Mouse (Mus musculus): ENCODE data around the gene Abca7. TPM values are rescaled to one million over a fixed set of nuclear protein-coding genes. Genes with fewer than 3 reads are reported as not detected.

Abca7 gene
- polyA plus RNA-seq, 1 experiment from 2014 or later = 2.9 TPM

GRCm38 (mm10) chr10:79987771-79988505, 8.4 kb upstream of the Abca7 start:
- peak overlapping the region; percentile 80 for H3K4me3 ChIP-seq
- H3K4me1 ChIP-seq = peaks cover 61% of the 10 kb centered on the region
- H3K27ac ChIP-seq = peak overlapping the region; percentile 87
- peaks cover 14% of the 10 kb centered on the region; the same call in 1 of the 2 replicates for H3K9me3 ChIP-seq
- peaks cover 53% of the 10 kb centered on the region for H3K27me3 ChIP-seq (ENCODE audit: poor library complexity, severe bottlenecking)
- H3K36me3 ChIP-seq (replicated peaks) = peaks cover 23% of the 10 kb centered on the region
- no peak for DNase-seq (ENCODE audit: extremely low spot score, low spot score)
- WGBS = 11% methylated on average over 27 of the region's 27 CpGs

GRCm38 (mm10) chr10:79988506-79989271, 7.6 kb upstream of the Abca7 start, which contains the start of gene Cnn2:
Cnn2 (plus strand) TSS chr10:79988584.
- Histone ChIP-seq H3K36me3 (replicated peaks) (peaks cover 31% of the 10 kb centered on the region), H3K27ac (peak within 1 kb of the TSS; percentile 87), H3K27me3 (ENCODE audit: poor library complexity, severe bottlenecking) (peaks cover 53% of the 10 kb centered on the region), H3K4me1 (peaks cover 54% of the 10 kb centered on the region), H3K9me3 (peaks cover 14% of the 10 kb centered on the region; the same call in 1 of the 2 replicates), H3K4me3 (peak within 1 kb of the TSS; percentile 80)
- WGBS = under 1% methylated on average over 59 of the region's 59 CpGs
- peak; percentile 53 for DNase-seq (ENCODE audit: extremely low spot score, low spot score)

DNA sequence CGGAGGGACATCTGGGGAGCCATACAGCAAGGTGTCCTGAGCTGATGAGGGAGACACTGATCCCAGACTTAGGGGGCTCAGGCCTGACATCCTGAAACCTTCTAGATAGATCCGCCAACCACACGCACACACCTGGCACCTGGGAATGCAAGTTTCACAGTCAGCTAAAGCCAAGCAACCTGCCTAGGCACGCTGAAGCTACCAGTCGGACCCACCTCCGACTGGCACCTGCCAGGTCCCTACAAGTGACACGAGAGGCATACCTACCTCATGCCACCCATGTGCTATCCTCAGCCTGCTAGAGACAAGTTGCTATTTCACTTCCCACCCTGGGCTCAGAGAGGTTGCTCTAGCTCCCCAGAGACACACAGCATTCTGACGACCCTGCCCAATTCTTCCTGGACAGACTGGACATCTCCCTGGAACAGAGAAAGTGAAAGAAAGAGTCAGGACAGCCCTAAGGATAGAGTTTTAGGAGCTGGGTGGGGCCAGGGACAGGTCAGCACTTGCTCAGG, 7.0 kb upstream of the Abca7 start:
- WGBS = 30% methylated on average over 8 of the region's 8 CpGs
- DNase-seq (ENCODE audit: extremely low spot score, low spot score) = no peak
- peaks cover 51% of the 10 kb centered on the region for H3K4me1 ChIP-seq

DNA sequence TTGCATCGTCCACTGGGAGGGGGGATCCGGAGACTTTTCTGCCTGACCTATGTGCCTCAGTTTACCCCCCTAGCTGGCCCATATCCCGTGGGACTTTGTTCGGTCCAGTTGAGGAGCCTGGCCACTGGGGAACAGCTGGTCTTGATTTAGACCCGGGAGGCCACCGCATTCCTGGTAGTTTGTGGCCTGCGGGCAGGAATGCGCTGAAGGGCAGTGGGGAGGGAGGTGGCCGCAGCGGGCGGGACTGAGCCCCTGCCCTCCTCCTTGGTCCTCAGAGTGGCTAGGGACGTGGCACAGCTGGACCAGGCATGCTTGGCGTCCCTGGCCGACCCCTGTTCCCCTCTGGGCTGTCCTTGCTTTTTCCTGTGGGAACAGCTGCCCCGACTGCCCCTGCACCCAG, 6.4 kb upstream of the Abca7 start:
- WGBS = 6% methylated on average over 15 of the region's 15 CpGs
- H3K27me3 ChIP-seq (ENCODE audit: poor library complexity, severe bottlenecking) = peaks cover 53% of the 10 kb centered on the region
- H3K36me3 ChIP-seq (replicated peaks) = peaks cover 41% of the 10 kb centered on the region
- peaks cover 14% of the 10 kb centered on the region; the same call in 1 of the 2 replicates for H3K9me3 ChIP-seq
- peaks cover 48% of the 10 kb centered on the region for H3K4me1 ChIP-seq
- DNase-seq (ENCODE audit: extremely low spot score, low spot score) = peak; percentile 35
- H3K27ac ChIP-seq = peak overlapping the region; percentile 87
- peak overlapping the region; percentile 80 for H3K4me3 ChIP-seq

More for the DNA sequence above, 7.0 kb upstream of the Abca7 start:
- Histone ChIP-seq H3K27ac (peak overlapping the region; percentile 87), H3K27me3 (ENCODE audit: poor library complexity, severe bottlenecking) (peaks cover 53% of the 10 kb centered on the region), H3K4me3 (peak overlapping the region; percentile 80), H3K9me3 (peaks cover 14% of the 10 kb centered on the region; the same call in 1 of the 2 replicates), H3K36me3 (replicated peaks) (peaks cover 36% of the 10 kb centered on the region)

GRCm38 (mm10) chr10:79991099-79991498, 5.2 kb upstream of the Abca7 start:
- peak overlapping the region; percentile 19; the same call in 1 of the 2 replicates for H3K4me3 ChIP-seq
- 54% methylated on average over 12 of the region's 12 CpGs for WGBS

DNA sequence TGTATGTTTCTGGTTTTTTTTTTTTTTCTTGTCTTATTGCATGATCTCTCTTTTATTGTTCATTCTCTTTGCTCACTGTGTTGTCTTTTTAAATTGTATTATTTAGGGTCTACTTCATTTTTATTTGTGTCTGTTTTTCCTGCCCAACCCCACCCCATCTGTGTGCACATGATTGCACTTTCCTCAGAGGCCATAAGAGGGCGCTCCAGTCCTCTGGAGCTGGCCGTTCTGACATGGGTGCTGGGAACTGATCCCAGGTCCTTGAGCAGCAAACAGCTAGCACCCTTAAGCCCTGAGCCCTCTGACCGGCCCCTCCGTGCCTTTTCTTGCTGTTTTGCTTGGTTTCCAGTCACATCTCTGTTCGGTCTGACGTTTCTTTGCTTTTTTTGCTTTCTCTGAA, 4.7 kb upstream of the Abca7 start:
- H3K4me1 ChIP-seq = peaks cover 46% of the 10 kb centered on the region
- 86% methylated on average over 6 of the region's 6 CpGs for WGBS
- no peak for DNase-seq (ENCODE audit: extremely low spot score, low spot score)
- H3K4me3 ChIP-seq = 0 out of 2 replicates have a peak overlapping the region, but pooled peaks have one; percentile 14
- peaks cover 49% of the 10 kb centered on the region for H3K27me3 ChIP-seq (ENCODE audit: poor library complexity, severe bottlenecking)
- peaks cover 14% of the 10 kb centered on the region; the same call in 1 of the 2 replicates for H3K9me3 ChIP-seq
- no peak overlapping the region for H3K27ac ChIP-seq
- H3K36me3 ChIP-seq (replicated peaks) = peaks cover 44% of the 10 kb centered on the region

More at GRCm38 (mm10) chr10:79991099-79991498, 5.2 kb upstream of the Abca7 start:
- H3K27ac ChIP-seq = no peak overlapping the region
- peaks cover 46% of the 10 kb centered on the region for H3K4me1 ChIP-seq
- H3K36me3 ChIP-seq (replicated peaks) = peaks cover 44% of the 10 kb centered on the region
- peaks cover 53% of the 10 kb centered on the region for H3K27me3 ChIP-seq (ENCODE audit: poor library complexity, severe bottlenecking)
- peaks cover 14% of the 10 kb centered on the region; the same call in 1 of the 2 replicates for H3K9me3 ChIP-seq
- no peak for DNase-seq (ENCODE audit: extremely low spot score, low spot score)

GRCm38 (mm10) chr10:79994397-79995115, 1.7 kb upstream of the Abca7 start:
- H3K4me1 ChIP-seq = peaks cover 35% of the 10 kb centered on the region
- H3K27me3 ChIP-seq (ENCODE audit: poor library complexity, severe bottlenecking) = peaks cover 40% of the 10 kb centered on the region
- peaks cover 44% of the 10 kb centered on the region for H3K36me3 ChIP-seq (replicated peaks)
- no peak overlapping the region for H3K4me3 ChIP-seq
- no peak for DNase-seq (ENCODE audit: extremely low spot score, low spot score)
- no peak overlapping the region for H3K27ac ChIP-seq
- WGBS = 92% methylated on average over 16 of the region's 16 CpGs
- peaks cover 14% of the 10 kb centered on the region; the same call in 1 of the 2 replicates for H3K9me3 ChIP-seq

- peaks cover 14% of the 10 kb centered on the region; the same call in 1 of the 2 replicates for H3K9me3 ChIP-seq
- no peak for DNase-seq (ENCODE audit: extremely low spot score, low spot score)
- H3K4me1 ChIP-seq = peaks cover 28% of the 10 kb centered on the region
- H3K4me3 ChIP-seq = peak overlapping the region; percentile 65; the same call in 1 of the 2 replicates
- H3K27me3 ChIP-seq (ENCODE audit: poor library complexity, severe bottlenecking) = peaks cover 40% of the 10 kb centered on the region
- peak overlapping the region; percentile 79; the same call in 1 of the 2 replicates for H3K27ac ChIP-seq
- peaks cover 44% of the 10 kb centered on the region for H3K36me3 ChIP-seq (replicated peaks)
- 93% methylated on average over 1 of the region's 1 CpGs for WGBS
Observed at GRCm38 (mm10) chr10:79995636-79996035, 658 bp upstream of the Abca7 start.

GRCm38 (mm10) chr10:79997034-79997760, 903 bp downstream of the Abca7 start:
- H3K27me3 ChIP-seq (ENCODE audit: poor library complexity, severe bottlenecking) = peaks cover 48% of the 10 kb centered on the region
- DNase-seq (ENCODE audit: extremely low spot score, low spot score) = peak; percentile 92
- peak overlapping the region; percentile 79 for H3K27ac ChIP-seq
- WGBS = under 1% methylated on average over 35 of the region's 35 CpGs
- peaks cover 28% of the 10 kb centered on the region for H3K36me3 ChIP-seq (replicated peaks)
- H3K9me3 ChIP-seq = 0 out of 2 replicates have a peak, but pooled peaks cover under 1% of the 10 kb centered on the region
- peaks cover 32% of the 10 kb centered on the region for H3K4me1 ChIP-seq
- H3K4me3 ChIP-seq = peak overlapping the region; percentile 65

DNA sequence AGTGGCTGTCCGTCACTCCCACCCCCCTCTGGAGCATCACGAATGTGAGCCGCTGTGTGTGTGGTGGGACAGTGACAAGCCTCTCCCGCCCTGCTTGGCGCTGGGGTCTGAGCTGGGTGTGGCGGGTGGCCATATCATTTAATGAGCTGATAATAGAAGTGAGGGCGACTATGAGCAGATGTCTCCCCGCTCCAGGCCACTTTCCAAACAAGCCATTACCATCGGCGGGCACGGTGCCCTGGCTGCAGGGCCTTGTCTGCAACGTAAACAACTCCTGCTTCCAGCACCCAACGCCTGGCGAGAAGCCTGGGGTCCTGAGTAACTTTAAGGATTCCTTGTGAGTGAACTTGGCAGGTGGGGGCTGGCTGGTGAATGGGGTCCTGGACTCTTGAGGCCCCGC, 1.5 kb downstream of the Abca7 start:
- peak overlapping the region; percentile 65 for H3K4me3 ChIP-seq
- no peak for DNase-seq (ENCODE audit: extremely low spot score, low spot score)
- peaks cover 38% of the 10 kb centered on the region for H3K4me1 ChIP-seq
- WGBS = 6% methylated on average over 15 of the region's 15 CpGs
- peak overlapping the region; percentile 79 for H3K27ac ChIP-seq
- H3K36me3 ChIP-seq (replicated peaks) = peaks cover 22% of the 10 kb centered on the region
- peaks cover 54% of the 10 kb centered on the region for H3K27me3 ChIP-seq (ENCODE audit: poor library complexity, severe bottlenecking)
- no peaks in the 10 kb centered on the region for H3K9me3 ChIP-seq

GRCm38 (mm10) chr10:80001945-80002344, 5.7 kb downstream of the Abca7 start:
- H3K4me3 ChIP-seq = no peak overlapping the region
- H3K36me3 ChIP-seq (replicated peaks) = no peaks in the 10 kb centered on the region
- 77% methylated on average over 9 of the region's 9 CpGs for WGBS
- H3K27ac ChIP-seq = no peak overlapping the region
- no peaks in the 10 kb centered on the region for H3K9me3 ChIP-seq
- peaks cover 82% of the 10 kb centered on the region for H3K27me3 ChIP-seq (ENCODE audit: poor library complexity, severe bottlenecking)
- no peak for DNase-seq (ENCODE audit: extremely low spot score, low spot score)
- H3K4me1 ChIP-seq = peaks cover 38% of the 10 kb centered on the region

Data from forebrain, embryonic 10.5 days (tissue).